Mouse (Mus musculus): ENCODE measurements at regions not wholly inside any gene's neighbourhood (a gene's known extent, or its start where the extent isn't known, plus 50 kb on each side); places are given as distances from the start of the nearest gene placed in this dataset.

- Histone ChIP-seq H3K4me2 (ENCODE audit: low read length) (no peak overlapping the region), H3K4me3 (replicated peaks; ENCODE audit: low read depth, low read length) (no peak overlapping the region), H3K9ac (ENCODE audit: low read depth, low read length) (no peak overlapping the region), H3K9me3 (replicated peaks; ENCODE audit: low read length) (no peaks in the 10 kb centered on the region), H3K27me3 (ENCODE audit: insufficient read depth, low read length) (no peaks in the 10 kb centered on the region), H3K36me3 (ENCODE audit: insufficient read depth, low read length) (no peaks in the 10 kb centered on the region), H3K4me1 (replicated peaks; ENCODE audit: insufficient read depth, low read length) (no peaks in the 10 kb centered on the region), H3K27ac (no peak overlapping the region)
- DNase-seq (ENCODE audit: low spot score): no peak
- no peak for ATAC-seq (replicated peaks; ENCODE audit: low FRiP score, low read depth)
- WGBS: 71% methylated on average over 1 of the region's 1 CpGs
- TF ChIP-seq CTCF (IDR thresholded peaks at IDR 0.05; ENCODE audit: low read depth): no peak
Observed at GRCm38 (mm10) chr6:126437976-126438736, 97.1 kb downstream of the Kcna5 start.

- no peak overlapping the region for H3K4me3 ChIP-seq (replicated peaks; ENCODE audit: low read depth, low read length)
- no peak for DNase-seq (ENCODE audit: low spot score)
- H3K27ac ChIP-seq: no peak overlapping the region
- no peaks in the 10 kb centered on the region for H3K4me1 ChIP-seq (replicated peaks; ENCODE audit: insufficient read depth, low read length)
- TF ChIP-seq CTCF (IDR thresholded peaks at IDR 0.05; ENCODE audit: low read depth): no peak
- no peaks in the 10 kb centered on the region for H3K36me3 ChIP-seq (ENCODE audit: insufficient read depth, low read length)
- no peak for ATAC-seq (replicated peaks; ENCODE audit: low FRiP score, low read depth)
- no peak overlapping the region for H3K4me2 ChIP-seq (ENCODE audit: low read length)
- H3K9me3 ChIP-seq (replicated peaks; ENCODE audit: low read length): no peaks in the 10 kb centered on the region
- H3K27me3 ChIP-seq (ENCODE audit: insufficient read depth, low read length): no peaks in the 10 kb centered on the region
- no peak overlapping the region for H3K9ac ChIP-seq (ENCODE audit: low read depth, low read length)
Observed at GRCm38 (mm10) chr6:126427208-126427607, 108.0 kb downstream of the Kcna5 start.

GRCm38 (mm10) chr6:126405736-126406135 is 129.5 kb downstream of the Kcna5 start:
- H3K4me1 ChIP-seq (replicated peaks; ENCODE audit: insufficient read depth, low read length): 0 out of 2 replicates have a peak, but pooled peaks cover 7% of the 10 kb centered on the region
- H3K27me3 ChIP-seq (ENCODE audit: insufficient read depth, low read length): no peaks in the 10 kb centered on the region
- DNase-seq (ENCODE audit: low spot score) (peak; percentile 78), ATAC-seq (replicated peaks; ENCODE audit: low FRiP score, low read depth) (no peak)
- no peak overlapping the region for H3K9ac ChIP-seq (ENCODE audit: low read depth, low read length)
- H3K4me2 ChIP-seq (ENCODE audit: low read length): no peak overlapping the region
- TF ChIP-seq CTCF (IDR thresholded peaks at IDR 0.05; ENCODE audit: low read depth): peak; percentile 86
- H3K36me3 ChIP-seq (ENCODE audit: insufficient read depth, low read length): no peaks in the 10 kb centered on the region
- H3K27ac ChIP-seq: no peak overlapping the region
- no peak overlapping the region for H3K4me3 ChIP-seq (replicated peaks; ENCODE audit: low read depth, low read length)
- 16% methylated on average over 3 of the region's 3 CpGs for WGBS
- no peaks in the 10 kb centered on the region for H3K9me3 ChIP-seq (replicated peaks; ENCODE audit: low read length)

GRCm38 (mm10) chr6:126404331-126405070 is 130.7 kb downstream of the Kcna5 start:
- ATAC-seq (replicated peaks; ENCODE audit: low FRiP score, low read depth) (no peak; the same call in 1 of the 2 replicates), DNase-seq (ENCODE audit: low spot score) (peak; percentile 62)

GRCm38 (mm10) chr6:126399595-126399994 is 135.6 kb downstream of the Kcna5 start:
- 47% methylated on average over 3 of the region's 3 CpGs for WGBS
- TF ChIP-seq CTCF (IDR thresholded peaks at IDR 0.05; ENCODE audit: low read depth): no peak
- Histone ChIP-seq H3K4me1 (replicated peaks; ENCODE audit: insufficient read depth, low read length) (0 out of 2 replicates have a peak, but pooled peaks cover 8% of the 10 kb centered on the region), H3K27ac (no peak overlapping the region), H3K36me3 (ENCODE audit: insufficient read depth, low read length) (no peaks in the 10 kb centered on the region), H3K4me3 (replicated peaks; ENCODE audit: low read depth, low read length) (no peak overlapping the region), H3K9ac (ENCODE audit: low read depth, low read length) (no peak overlapping the region), H3K27me3 (ENCODE audit: insufficient read depth, low read length) (no peaks in the 10 kb centered on the region; the same call in 1 of the 2 replicates), H3K4me2 (ENCODE audit: low read length) (no peak overlapping the region), H3K9me3 (replicated peaks; ENCODE audit: low read length) (no peaks in the 10 kb centered on the region)
- peak; percentile 73 for DNase-seq (ENCODE audit: low spot score)
- no peak for ATAC-seq (replicated peaks; ENCODE audit: low FRiP score, low read depth)

More at GRCm38 (mm10) chr6:126404331-126405070, 130.7 kb downstream of the Kcna5 start:
- no peak overlapping the region for H3K9ac ChIP-seq (ENCODE audit: low read depth, low read length)
- 0 out of 2 replicates have a peak, but pooled peaks cover 7% of the 10 kb centered on the region for H3K4me1 ChIP-seq (replicated peaks; ENCODE audit: insufficient read depth, low read length)
- H3K4me3 ChIP-seq (replicated peaks; ENCODE audit: low read depth, low read length): no peak overlapping the region
- 53% methylated on average over 12 of the region's 12 CpGs for WGBS
- no peaks in the 10 kb centered on the region for H3K36me3 ChIP-seq (ENCODE audit: insufficient read depth, low read length)
- H3K27ac ChIP-seq: peak overlapping the region; percentile 47; the same call in 1 of the 2 replicates
- no peaks in the 10 kb centered on the region for H3K27me3 ChIP-seq (ENCODE audit: insufficient read depth, low read length)
- TF ChIP-seq CTCF (IDR thresholded peaks at IDR 0.05; ENCODE audit: low read depth): no peak
- H3K4me2 ChIP-seq (ENCODE audit: low read length): no peak overlapping the region
- no peaks in the 10 kb centered on the region for H3K9me3 ChIP-seq (replicated peaks; ENCODE audit: low read length)

GRCm38 (mm10) chr6:126398641-126399040 is 136.6 kb downstream of the Kcna5 start:
- Histone ChIP-seq H3K4me3 (replicated peaks; ENCODE audit: low read depth, low read length) (no peak overlapping the region), H3K27me3 (ENCODE audit: insufficient read depth, low read length) (no peaks in the 10 kb centered on the region; the same call in 1 of the 2 replicates), H3K36me3 (ENCODE audit: insufficient read depth, low read length) (no peaks in the 10 kb centered on the region), H3K4me2 (ENCODE audit: low read length) (no peak overlapping the region), H3K4me1 (replicated peaks; ENCODE audit: insufficient read depth, low read length) (0 out of 2 replicates have a peak, but pooled peaks cover 8% of the 10 kb centered on the region), H3K9ac (ENCODE audit: low read depth, low read length) (no peak overlapping the region), H3K9me3 (replicated peaks; ENCODE audit: low read length) (no peaks in the 10 kb centered on the region), H3K27ac (no peak overlapping the region)
- no peak for TF ChIP-seq CTCF (IDR thresholded peaks at IDR 0.05; ENCODE audit: low read depth)
- 0 out of 2 replicates have a peak, but pooled peaks have one; percentile 25 for ATAC-seq (replicated peaks; ENCODE audit: low FRiP score, low read depth)
- 14% methylated on average over 2 of the region's 2 CpGs for WGBS
- DNase-seq (ENCODE audit: low spot score): peak; percentile 81
